Mouse (Mus musculus) adrenal gland, adult 18-20 months (tissue): ENCODE measurements around the gene Hipk2. TPM values are rescaled to one million over a fixed set of nuclear protein-coding genes. Genes with fewer than 3 reads are reported as not detected.

Experiments used
- DNase-seq, 2 experiments: peaks; one replicate each; pipeline ENCODE4 v3.0.0; 2021 to 2022; ENCODE audit warnings: low spot score in 2 of 2
- total RNA-seq, 2 experiments: library from RNA; stranded (reverse); gene quantifications; 1 replicate in 1 of 2; 2 replicates in 1 of 2; pipeline ENCODE4 v1.2.3; 2021

The Hipk2 gene
- total RNA-seq, 2 experiments from 2014 or later = 102 to 135 TPM

DNA sequence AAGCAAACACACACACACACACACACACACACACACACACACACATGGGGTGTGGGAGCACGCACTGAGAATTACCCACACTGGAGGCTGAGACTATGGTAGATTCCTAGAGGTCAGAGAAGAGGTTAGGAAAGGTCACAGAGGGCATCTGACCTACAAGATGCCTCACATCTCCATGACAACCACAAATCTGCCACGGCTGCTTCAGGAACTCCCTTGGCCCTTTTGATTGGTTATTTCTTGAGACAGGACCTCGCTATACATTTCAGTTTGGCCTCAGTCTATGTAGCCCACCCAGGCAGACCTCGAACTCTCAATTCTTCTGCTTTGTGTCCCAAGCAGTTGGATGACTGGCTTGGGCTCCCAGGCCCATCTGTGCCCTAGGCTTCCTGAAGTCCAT is 214.3 kb downstream of the Hipk2 start:
- no peak for DNase-seq

DNA sequence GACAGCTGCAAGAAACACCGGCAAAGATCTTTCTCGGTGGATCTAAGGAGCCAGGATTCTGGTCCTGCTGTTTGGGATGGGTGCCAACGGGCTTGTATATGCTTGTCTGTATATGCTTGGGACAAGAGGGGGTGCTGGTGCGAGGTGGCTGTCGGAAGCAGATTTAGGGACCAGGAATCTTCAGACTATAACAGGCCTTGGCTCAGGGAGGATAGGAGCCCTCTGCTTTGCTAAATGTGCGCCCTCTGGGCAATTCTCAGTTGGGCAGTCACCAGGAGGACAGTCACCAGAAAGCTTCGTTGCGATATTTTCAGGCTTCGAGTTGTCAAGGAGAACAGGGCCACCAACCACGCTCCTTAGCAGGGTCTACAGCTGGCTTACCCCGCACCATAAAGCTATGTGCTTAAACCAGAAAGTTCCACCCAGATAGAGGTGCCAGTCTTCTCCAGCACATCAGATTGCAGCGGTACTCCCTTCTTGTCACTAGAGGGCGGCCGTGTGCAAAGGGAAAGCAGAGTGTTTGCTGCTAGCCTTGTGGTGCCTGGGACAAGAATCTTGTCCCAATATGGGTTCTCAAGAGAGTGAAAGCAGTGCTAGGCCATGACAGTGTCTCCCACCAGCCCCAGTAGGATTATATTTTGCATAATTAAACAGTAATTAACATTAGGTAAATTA is 225.6 kb downstream of the Hipk2 start:
- peak; percentile 56 to 67 for DNase-seq

DNA sequence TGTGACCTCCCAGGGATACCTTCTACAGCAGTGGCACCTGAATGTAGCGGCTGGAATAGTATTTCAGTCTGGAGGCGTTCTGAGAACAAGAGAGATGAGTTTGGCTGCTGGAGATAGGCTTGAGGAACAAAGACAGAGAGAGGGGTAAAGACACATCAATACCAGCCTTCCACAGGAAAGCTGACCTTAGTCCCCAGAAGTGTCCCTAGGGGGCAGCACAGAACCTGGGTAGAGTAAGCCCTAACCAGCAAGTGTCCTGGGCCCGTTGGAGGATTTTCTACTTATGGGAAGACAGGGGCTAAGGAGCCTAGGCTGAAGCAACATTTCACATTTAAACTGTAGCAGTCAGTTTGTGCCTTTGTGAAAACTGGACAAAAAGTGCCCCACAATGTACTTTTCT is 226.4 kb downstream of the Hipk2 start:
- no peak for DNase-seq

Other genes starting within 250 kb of the Hipk2 start
- gene Klrg2, start 238.9 kb downstream of the Hipk2 start, total RNA-seq = 1 to 10 TPM; 3.7 to 3.8 TPM
- gene Clec2l, start 213.1 kb downstream of the Hipk2 start, total RNA-seq = 1 to 10 TPM; 1.2 to 4.4 TPM
- 1 to 10 TPM; 6.4 to 6.6 TPM for gene Tbxas1, start 761 bp downstream of the Hipk2 start, total RNA-seq
- gene Parp12, start 242.2 kb upstream of the Hipk2 start, total RNA-seq = 10 to 100 TPM; 14.4 to 16.1 TPM